Mouse (Mus musculus) MEL (cell line): ENCODE measurements at regions not wholly inside any gene's neighbourhood (a gene's known extent, or its start where the extent isn't known, plus 50 kb on each side); places are given as distances from the start of the nearest gene placed in this dataset.

Experiments used
- CTCF ChIP-seq, 3 experiments: IDR thresholded peaks in 2 of 3; conservative IDR thresholded peaks in 1 of 3; 2 replicates each; pipeline ENCODE4 v1.5.1; 2011 to 2012; ENCODE audit warnings: low read length in 3 of 3, low read depth in 2 of 3, mild to moderate bottlenecking in 2 of 3, improper control_type of control experiment in 1 of 3, inconsistent platforms in 1 of 3, mixed read lengths in 1 of 3, moderate library complexity in 1 of 3; ENCODE audit not compliant: control insufficient read depth in 1 of 3, insufficient read depth in 1 of 3, poor library complexity in 1 of 3, severe bottlenecking in 1 of 3
- EP300 ChIP-seq, 2 experiments: IDR thresholded peaks; 2 replicates each; pipeline ENCODE4 v1.6.1; 2011; ENCODE audit warnings: improper control_type of control experiment in 2 of 2, low read length in 2 of 2, low read depth in 1 of 2, mild to moderate bottlenecking in 1 of 2
- KAT2A ChIP-seq: conservative IDR thresholded peaks from 2 replicates; pipeline ENCODE4 v1.6.1; 2012; ENCODE audit warnings: low read depth, low read length, improper control_type of control experiment, inconsistent platforms
- MEF2A ChIP-seq: IDR thresholded peaks from 2 replicates; pipeline ENCODE4 v1.6.1; 2014; ENCODE audit warnings: low read depth, mild to moderate bottlenecking, inconsistent platforms, low read length, improper control_type of control experiment; ENCODE audit not compliant: poor library complexity, insufficient replicate concordance, severe bottlenecking; ENCODE audit errors: extremely low read depth
- MYC ChIP-seq: IDR thresholded peaks from 2 replicates; pipeline ENCODE4 v1.6.1; 2011; ENCODE audit warnings: low read depth, mild to moderate bottlenecking, low read length, improper control_type of control experiment, moderate library complexity
- POLR2A ChIP-seq, 2 experiments: IDR thresholded peaks; 2 replicates each; pipeline ENCODE4 v1.6.1; 2011 to 2012; ENCODE audit warnings: low read length in 2 of 2, mild to moderate bottlenecking in 2 of 2, control low read depth in 1 of 2, improper control_type of control experiment in 1 of 2, low read depth in 1 of 2, moderate library complexity in 1 of 2; ENCODE audit not compliant: control insufficient read depth in 1 of 2, insufficient read depth in 1 of 2, poor library complexity in 1 of 2
- POLR2AphosphoS2 ChIP-seq: IDR thresholded peaks from 2 replicates; pipeline ENCODE4 v1.6.1; 2011; ENCODE audit warnings: low read length, improper control_type of control experiment
- USF2 ChIP-seq, 2 experiments: IDR thresholded peaks; 2 replicates each; pipeline ENCODE4 v1.6.1; 2011 to 2012; ENCODE audit warnings: improper control_type of control experiment in 2 of 2, low read length in 2 of 2, borderline replicate concordance in 1 of 2, inconsistent platforms in 1 of 2, low read depth in 1 of 2, mild to moderate bottlenecking in 1 of 2; ENCODE audit not compliant: insufficient read depth in 1 of 2

DNA sequence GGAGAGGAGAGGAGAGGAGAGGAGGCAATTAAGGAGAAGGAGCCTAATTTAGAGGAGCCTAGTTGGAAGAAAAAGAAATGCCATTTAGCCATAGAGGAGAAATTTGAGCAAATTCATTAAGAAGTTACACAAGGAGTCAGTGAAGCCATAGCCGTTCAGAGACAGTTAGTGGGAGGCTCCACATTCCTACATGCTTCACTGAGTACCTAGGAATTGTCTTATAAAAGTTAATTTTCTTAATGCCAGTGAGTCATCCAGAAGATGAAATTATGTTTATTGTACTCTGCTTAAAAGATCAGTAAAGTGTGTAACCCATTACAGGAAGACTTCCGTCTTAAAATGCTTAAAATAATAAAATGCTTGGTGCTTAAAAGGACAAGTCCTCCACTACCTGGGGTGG, 1453.5 kb upstream of the Lrrc6 start:
- TF ChIP-seq EP300 (IDR thresholded peaks at IDR 0.05; ENCODE audit: low read depth in 1 of 2, low read length in 2 of 2) (no peak), MYC (no peak), KAT2A (no peak), CTCF (IDR thresholded peaks at IDR 0.05 in 2 of 3, conservative IDR thresholded peaks at IDR 0.05 in 1 of 3; ENCODE audit: control insufficient read depth in 1 of 3, insufficient read depth in 1 of 3, low read depth in 2 of 3, low read length in 3 of 3, poor library complexity in 1 of 3, severe bottlenecking in 1 of 3) (no peak), POLR2A (IDR thresholded peaks at IDR 0.05; ENCODE audit: control insufficient read depth in 1 of 2, insufficient read depth in 1 of 2, low read depth in 1 of 2, low read length in 2 of 2, poor library complexity in 1 of 2) (no peak), MEF2A (no peak), POLR2AphosphoS2 (no peak), USF2 (IDR thresholded peaks at IDR 0.05; ENCODE audit: borderline replicate concordance in 1 of 2, insufficient read depth in 1 of 2, low read depth in 1 of 2, low read length in 2 of 2) (no peak)
